Mouse (Mus musculus) limb, embryonic 15.5 days (tissue): ENCODE measurements around the gene Mlph. TPM values are rescaled to one million over a fixed set of nuclear protein-coding genes. Genes with fewer than 3 reads are reported as not detected.

Experiments used
- ATAC-seq: fragments of 200-750 bp; cut with Nextera tagmentation; 2 replicates; pipeline ENCODE4 v1.8.0; 2017; ENCODE audit warnings: low read depth, moderate TSS enrichment; ENCODE audit not compliant: insufficient number of reproducible peaks, low FRiP score, low TSS enrichment
- H3K27ac ChIP-seq: fragments of 300-500 bp; sonication (generic); 2 replicates; pipeline ENCODE4 v1.5.1; 2015; ENCODE audit warnings: moderate library complexity, mild to moderate bottlenecking, inconsistent platforms
- H3K27me3 ChIP-seq: fragments of 300-500 bp; sonication (generic); 2 replicates; pipeline ENCODE4 v1.6.1; 2015; ENCODE audit warnings: inconsistent platforms
- H3K36me3 ChIP-seq: fragments of 300-500 bp; sonication (generic); 2 replicates; pipeline ENCODE4 v1.6.1; 2015; ENCODE audit warnings: inconsistent platforms
- H3K4me1 ChIP-seq: fragments of 300-500 bp; sonication (generic); 2 replicates; pipeline ENCODE4 v1.6.1; 2015; ENCODE audit warnings: inconsistent platforms
- H3K4me2 ChIP-seq: fragments of 300-500 bp; sonication (generic); 2 replicates; pipeline ENCODE4 v1.6.1; 2015; ENCODE audit warnings: mild to moderate bottlenecking, inconsistent platforms
- H3K4me3 ChIP-seq: fragments of 300-500 bp; sonication (generic); 2 replicates; pipeline ENCODE4 v1.5.1; 2015; ENCODE audit warnings: mild to moderate bottlenecking, inconsistent platforms
- H3K9ac ChIP-seq: fragments of 300-500 bp; sonication (generic); 2 replicates; pipeline ENCODE4 v1.6.1; 2015; ENCODE audit warnings: inconsistent platforms
- H3K9me3 ChIP-seq: fragments of 300-500 bp; sonication (generic); 2 replicates; pipeline ENCODE4 v1.6.1; 2016; ENCODE audit warnings: inconsistent platforms
- WGBS: fragments of 180-500 bp; shearing (Covaris S2); methylation state at CpG from one replicate; pipeline ENCODE4 v1.1.7; 2015; 5-methylcytosine and 5-hydroxymethylcytosine counted together
- polyA plus RNA-seq: library from polyadenylated mRNA; unstranded; fragments of >200 nt; fragmentation: Nextera tagmentation; extraction: Ambion mirVana; gene quantifications from 2 replicates; pipeline ENCODE4 v1.2.1, GENCODE M21; 2015

The Mlph gene
- polyA plus RNA-seq, result 1.4 and 1.6 TPM in 2 replicates

- H3K36me3 ChIP-seq, result no peaks in the 10 kb centered on the region
- no peak for ATAC-seq
- peaks cover 3% of the 10 kb centered on the region; the same call in 1 of the 2 replicates for H3K27me3 ChIP-seq
- peaks cover 13% of the 10 kb centered on the region for H3K4me1 ChIP-seq
- peak within 1 kb of the TSS; percentile 7 for H3K4me3 ChIP-seq
- H3K9me3 ChIP-seq, result no peaks in the 10 kb centered on the region
- peak within 1 kb of the TSS; percentile 33 for H3K4me2 ChIP-seq
- WGBS, result 8% methylated on average over 18 of the region's 18 CpGs
- no peak within 1 kb of the TSS for H3K27ac ChIP-seq
- no peak within 1 kb of the TSS for H3K9ac ChIP-seq
Measured at GRCm38 (mm10) chr1:90914948-90915569, at the start of gene Mlph. Gene Mlph, plus strand, starts transcription at chr1:90915085.

- Histone ChIP-seq H3K4me2 (no peak overlapping the region), H3K4me3 (no peak overlapping the region), H3K4me1 (no peaks in the 10 kb centered on the region), H3K9me3 (no peaks in the 10 kb centered on the region), H3K27me3 (no peaks in the 10 kb centered on the region), H3K9ac (no peak overlapping the region), H3K36me3 (no peaks in the 10 kb centered on the region), H3K27ac (no peak overlapping the region)
- peak; percentile 42; the same call in 1 of the 2 replicates for ATAC-seq
- 84% methylated on average over 7 of the region's 7 CpGs for WGBS
Measured at GRCm38 (mm10) chr1:90866734-90867133, 48.2 kb upstream of the Mlph start.

GRCm38 (mm10) chr1:90870581-90870980 is 44.3 kb upstream of the Mlph start:
- Histone ChIP-seq H3K4me1 (peaks cover 3% of the 10 kb centered on the region; the same call in 1 of the 2 replicates), H3K4me2 (no peak overlapping the region), H3K4me3 (no peak overlapping the region), H3K36me3 (no peaks in the 10 kb centered on the region), H3K27ac (no peak overlapping the region), H3K9me3 (no peaks in the 10 kb centered on the region), H3K27me3 (no peaks in the 10 kb centered on the region), H3K9ac (no peak overlapping the region)
- 53% methylated on average over 2 of the region's 2 CpGs for WGBS
- no peak for ATAC-seq

GRCm38 (mm10) chr1:90875371-90875770 is 39.5 kb upstream of the Mlph start:
- H3K27ac ChIP-seq, result no peak overlapping the region
- no peak overlapping the region for H3K9ac ChIP-seq
- no peaks in the 10 kb centered on the region for H3K9me3 ChIP-seq
- ATAC-seq, result no peak
- peaks cover 9% of the 10 kb centered on the region; the same call in 1 of the 2 replicates for H3K4me1 ChIP-seq
- no peak overlapping the region for H3K4me2 ChIP-seq
- no peaks in the 10 kb centered on the region for H3K36me3 ChIP-seq
- WGBS, result 85% methylated on average over 8 of the region's 8 CpGs
- H3K4me3 ChIP-seq, result no peak overlapping the region
- no peaks in the 10 kb centered on the region for H3K27me3 ChIP-seq

DNA sequence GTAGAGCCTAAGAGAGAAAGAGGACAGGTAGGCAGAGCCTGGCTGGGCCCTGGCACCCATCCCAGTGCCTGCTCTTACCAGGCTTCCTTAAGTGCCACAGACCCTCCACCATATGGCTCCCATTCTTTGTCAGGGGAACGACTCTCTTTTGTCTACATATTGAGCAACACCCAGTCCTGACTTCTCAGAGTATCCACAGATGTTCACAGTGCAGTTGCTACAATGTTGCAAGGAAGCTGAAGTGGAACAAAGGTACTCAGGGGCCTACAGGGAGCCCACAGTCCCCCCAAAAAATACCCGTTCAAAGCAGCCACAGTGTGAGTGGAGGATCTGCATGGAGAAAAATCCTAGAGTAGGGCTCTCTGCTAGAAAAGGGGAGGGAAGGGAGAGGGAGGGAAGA is 38.9 kb upstream of the Mlph start:
- WGBS, result 42% methylated on average over 2 of the region's 2 CpGs
- no peak overlapping the region for H3K4me2 ChIP-seq
- peaks cover 9% of the 10 kb centered on the region; the same call in 1 of the 2 replicates for H3K4me1 ChIP-seq
- no peaks in the 10 kb centered on the region for H3K36me3 ChIP-seq
- ATAC-seq, result no peak
- no peak overlapping the region for H3K9ac ChIP-seq
- H3K27me3 ChIP-seq, result no peaks in the 10 kb centered on the region
- no peak overlapping the region for H3K4me3 ChIP-seq
- H3K9me3 ChIP-seq, result no peaks in the 10 kb centered on the region
- H3K27ac ChIP-seq, result no peak overlapping the region; the same call in 1 of the 2 replicates

DNA sequence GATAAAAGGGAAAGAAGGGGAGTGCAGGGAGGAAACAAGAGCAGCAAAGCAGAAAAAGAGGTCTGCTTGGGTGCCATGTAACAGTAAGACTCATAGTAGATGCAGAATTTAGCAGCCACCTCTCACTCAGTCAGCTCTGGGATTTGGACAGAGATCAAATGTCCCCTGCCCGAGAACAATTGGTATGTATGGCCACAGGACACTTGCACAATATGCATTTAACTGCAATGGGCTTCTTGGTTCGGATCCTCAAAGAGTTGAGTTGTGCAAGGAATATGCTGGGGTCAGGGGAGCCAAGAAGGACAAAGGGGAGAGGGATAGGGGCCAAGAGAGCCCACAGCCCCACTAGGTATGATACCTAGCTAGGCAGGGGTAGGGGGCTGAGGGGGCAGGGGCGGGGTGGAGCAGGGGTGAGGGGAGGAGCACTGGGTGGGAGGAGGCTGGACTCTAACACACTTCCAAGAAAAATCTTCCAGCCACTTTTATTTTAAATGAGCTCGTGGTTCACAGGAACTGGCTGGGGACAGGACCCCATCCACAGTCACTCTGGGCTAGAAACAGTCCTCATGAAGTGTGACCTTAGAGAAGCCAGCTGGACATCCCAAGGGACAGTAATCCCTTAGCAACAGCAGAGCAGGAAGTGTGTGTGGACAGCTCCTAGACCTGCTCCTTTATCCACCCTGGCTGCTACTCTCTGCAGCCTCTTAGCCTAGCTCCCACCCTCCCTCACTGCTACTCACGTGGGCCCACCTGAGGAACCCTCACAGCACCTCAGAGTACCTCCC is 38.2 kb upstream of the Mlph start:
- Histone ChIP-seq H3K4me1 (peaks cover 9% of the 10 kb centered on the region; the same call in 1 of the 2 replicates), H3K4me2 (no peak overlapping the region), H3K27ac (no peak overlapping the region), H3K9ac (no peak overlapping the region), H3K36me3 (no peaks in the 10 kb centered on the region), H3K4me3 (no peak overlapping the region), H3K9me3 (no peaks in the 10 kb centered on the region), H3K27me3 (no peaks in the 10 kb centered on the region)
- WGBS, result 71% methylated on average over 5 of the region's 5 CpGs
- no peak for ATAC-seq

DNA sequence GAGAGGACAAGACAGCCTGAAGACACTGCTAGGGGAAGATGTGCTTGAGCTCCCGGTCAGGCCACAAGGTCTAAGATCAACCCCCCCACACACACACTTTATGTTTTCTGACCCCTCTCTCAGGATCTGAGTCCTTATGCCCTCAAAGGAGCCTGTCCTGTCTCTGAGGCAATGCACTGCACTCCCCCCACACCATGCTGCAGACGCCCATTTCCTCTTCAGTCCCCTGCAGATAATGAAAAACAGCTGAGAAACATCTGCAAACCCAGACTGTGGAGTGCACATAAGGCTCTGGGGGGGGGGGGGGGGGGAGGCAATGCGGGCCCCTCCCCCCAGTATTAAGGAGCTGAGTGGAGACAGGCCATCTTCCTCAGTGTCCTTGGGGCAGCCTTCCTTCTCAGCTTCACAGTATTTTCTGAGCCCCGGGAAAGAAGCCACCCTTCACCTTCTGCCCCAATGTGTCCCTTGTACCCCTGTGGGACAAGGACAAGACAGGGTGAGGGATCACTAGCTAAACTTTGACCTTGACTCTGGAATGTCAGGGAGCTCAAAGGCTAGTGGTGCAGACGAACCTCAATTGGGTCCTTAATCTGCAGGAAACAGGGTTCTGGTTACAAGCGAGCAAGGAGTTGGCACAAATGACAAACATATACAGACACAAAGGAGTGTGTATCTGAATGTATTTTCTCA is 29.0 kb upstream of the Mlph start:
- no peaks in the 10 kb centered on the region for H3K36me3 ChIP-seq
- 0 out of 2 replicates have a peak, but pooled peaks have one; percentile 58 for ATAC-seq
- no peaks in the 10 kb centered on the region for H3K27me3 ChIP-seq
- H3K27ac ChIP-seq, result peak overlapping the region; percentile 22; the same call in 1 of the 2 replicates
- WGBS, result 31% methylated on average over 6 of the region's 6 CpGs
- peaks cover 9% of the 10 kb centered on the region for H3K4me1 ChIP-seq
- H3K4me3 ChIP-seq, result no peak overlapping the region
- H3K9me3 ChIP-seq, result no peaks in the 10 kb centered on the region
- H3K4me2 ChIP-seq, result no peak overlapping the region
- no peak overlapping the region for H3K9ac ChIP-seq

- Histone ChIP-seq H3K36me3 (no peaks in the 10 kb centered on the region), H3K9me3 (no peaks in the 10 kb centered on the region), H3K4me2 (no peak overlapping the region), H3K27me3 (no peaks in the 10 kb centered on the region), H3K4me3 (no peak overlapping the region), H3K9ac (no peak overlapping the region), H3K27ac (no peak overlapping the region), H3K4me1 (peaks cover 39% of the 10 kb centered on the region)
- no peak for ATAC-seq
- 51% methylated on average over 3 of the region's 3 CpGs for WGBS
Measured at GRCm38 (mm10) chr1:90894521-90894920, 20.4 kb upstream of the Mlph start.

DNA sequence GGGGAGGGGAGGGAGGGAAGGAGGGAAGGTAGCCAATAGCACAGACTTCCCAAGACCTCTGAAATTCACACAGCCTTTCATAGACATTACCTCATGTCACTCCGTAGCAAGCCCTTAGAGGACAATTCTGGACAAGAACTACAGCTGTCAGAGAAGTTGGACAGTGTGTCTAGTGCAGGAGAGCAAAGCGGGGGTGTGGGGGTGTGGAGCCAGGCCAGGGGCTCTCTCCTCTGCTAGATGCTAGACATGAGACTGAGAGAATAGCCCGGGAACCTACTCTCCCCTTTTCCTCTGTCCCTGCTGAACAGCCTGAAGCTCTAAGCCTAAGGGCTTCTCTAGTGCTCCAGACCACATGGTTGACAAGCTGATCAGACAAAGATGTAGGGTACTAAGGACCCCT is 19.9 kb upstream of the Mlph start:
- Histone ChIP-seq H3K36me3 (no peaks in the 10 kb centered on the region), H3K27ac (peak overlapping the region; percentile 65), H3K9ac (no peak overlapping the region), H3K27me3 (no peaks in the 10 kb centered on the region), H3K4me1 (peaks cover 39% of the 10 kb centered on the region), H3K9me3 (no peaks in the 10 kb centered on the region), H3K4me3 (no peak overlapping the region), H3K4me2 (no peak overlapping the region)
- 53% methylated on average over 3 of the region's 3 CpGs for WGBS
- no peak for ATAC-seq

DNA sequence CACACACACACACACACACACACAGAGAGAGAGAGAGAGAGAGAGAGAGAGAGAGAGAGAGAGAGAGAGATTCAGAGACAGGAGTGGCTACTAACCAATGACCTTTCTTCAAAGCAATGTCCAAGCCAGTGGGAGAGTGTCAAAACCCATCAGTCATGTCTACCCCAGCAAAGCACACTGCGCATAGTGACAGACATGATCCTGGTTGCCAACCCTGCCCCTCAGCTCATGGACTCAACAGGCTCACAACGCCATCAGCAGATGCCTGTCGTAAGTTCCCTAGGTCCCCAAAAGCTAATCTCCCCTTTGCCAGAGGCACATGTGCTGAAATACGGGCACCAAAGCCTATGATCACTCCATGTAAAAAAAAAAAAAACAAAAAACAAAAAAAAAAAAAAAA is 18.6 kb upstream of the Mlph start:
- H3K4me1 ChIP-seq, result peaks cover 45% of the 10 kb centered on the region
- H3K36me3 ChIP-seq, result no peaks in the 10 kb centered on the region
- ATAC-seq, result no peak
- no peak overlapping the region for H3K4me2 ChIP-seq
- no peaks in the 10 kb centered on the region for H3K27me3 ChIP-seq
- H3K4me3 ChIP-seq, result no peak overlapping the region
- peak overlapping the region; percentile 80 for H3K27ac ChIP-seq
- WGBS, result 67% methylated on average over 4 of the region's 4 CpGs
- H3K9me3 ChIP-seq, result no peaks in the 10 kb centered on the region
- no peak overlapping the region for H3K9ac ChIP-seq

DNA sequence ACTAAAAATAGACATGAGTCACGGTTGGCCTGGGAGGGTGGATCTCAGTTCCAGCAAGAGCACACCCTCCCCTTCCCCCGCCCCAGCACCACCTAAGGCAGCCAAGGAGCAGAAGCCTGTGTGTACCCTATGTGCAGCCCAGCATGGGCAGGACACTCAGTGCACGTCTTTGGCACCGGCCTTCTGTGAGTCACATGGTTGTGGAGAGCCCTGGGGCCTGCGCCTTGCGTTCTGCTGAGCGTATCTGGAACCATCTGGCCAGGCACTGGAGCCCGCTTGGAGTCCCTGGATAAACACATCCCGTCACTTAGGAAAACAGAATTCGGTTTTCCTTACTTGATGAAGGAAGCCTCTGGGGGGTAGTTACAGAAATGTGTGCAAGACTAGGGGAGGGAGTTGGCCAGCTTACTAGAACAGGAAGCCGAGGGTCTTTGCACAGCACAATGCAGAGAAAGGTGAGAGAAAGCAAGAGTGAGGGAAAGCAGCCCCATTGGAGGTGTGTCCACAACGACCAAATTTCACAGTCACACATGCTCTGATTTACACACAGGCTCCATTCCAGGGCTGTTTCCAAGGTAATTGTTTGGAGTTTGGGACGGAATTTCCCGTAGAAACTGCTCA is 18.0 kb upstream of the Mlph start:
- no peaks in the 10 kb centered on the region for H3K27me3 ChIP-seq
- H3K36me3 ChIP-seq, result no peaks in the 10 kb centered on the region
- H3K9me3 ChIP-seq, result no peaks in the 10 kb centered on the region
- peaks cover 45% of the 10 kb centered on the region for H3K4me1 ChIP-seq
- H3K4me3 ChIP-seq, result no peak overlapping the region
- 16% methylated on average over 14 of the region's 14 CpGs for WGBS
- ATAC-seq, result peak; percentile 96
- H3K27ac ChIP-seq, result peak overlapping the region; percentile 80
- peak overlapping the region; percentile 23; the same call in 1 of the 2 replicates for H3K4me2 ChIP-seq
- no peak overlapping the region for H3K9ac ChIP-seq
